Mouse (Mus musculus): ENCODE data around the gene Apof.
"Not testable (repeated sequence)": the region's sequence is repeated elsewhere in the genome, so short reads cannot be mapped to it uniquely, and the experiment has no call there.

DNA sequence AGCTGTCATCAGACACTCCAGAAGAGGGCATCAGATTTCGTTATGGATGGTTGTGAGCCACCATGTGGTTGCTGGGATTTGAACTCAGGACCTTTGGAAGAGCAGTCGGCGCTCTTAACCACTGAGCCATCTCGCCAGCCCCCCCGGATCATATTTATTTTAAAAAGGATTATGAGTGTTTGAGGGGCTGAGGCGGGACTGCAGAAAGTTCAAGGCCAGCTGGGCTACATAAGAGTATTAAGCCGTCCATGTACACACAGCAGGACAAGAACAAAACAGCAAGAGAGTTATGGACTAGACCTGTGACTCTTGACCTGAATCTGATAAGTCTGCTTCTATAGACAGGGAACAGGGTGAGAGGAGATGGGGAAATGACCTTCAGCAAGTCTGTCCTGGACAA is 8.1 kb upstream of the Apof start:
- TF ChIP-seq CTCF (IDR thresholded peaks at IDR 0.05; ENCODE audit: control insufficient read depth, insufficient read depth, insufficient read length); MAX (IDR thresholded peaks at IDR 0.05): not testable (repeated sequence)
